Mouse (Mus musculus) T-cell, adult 2 months (primary cell): ENCODE results near the gene Slc16a11.
"Not testable (repeated sequence)": the region's sequence is repeated elsewhere in the genome, so short reads cannot be mapped to it uniquely, and the experiment has no call there.

Experiments used
- DNase-seq: peaks from one replicate; pipeline ENCODE4 v3.0.0; 2022; ENCODE audit warnings: low spot score

Slc16a11 gene

GRCm38 (mm10) chr11:70212423-70212822 lies at the start of gene Slc16a11:
Slc16a11 (plus strand) TSS chr11:70212752.
- no peak for DNase-seq

GRCm38 (mm10) chr11:70165972-70166921 lies 46.3 kb upstream of the Slc16a11 start:
- DNase-seq = no peak

- no peak for DNase-seq
Observed at GRCm38 (mm10) chr11:70168136-70168535, 44.4 kb upstream of the Slc16a11 start.

- DNase-seq = not testable (repeated sequence)
Observed at GRCm38 (mm10) chr11:70169471-70169870, 43.1 kb upstream of the Slc16a11 start.

GRCm38 (mm10) chr11:70170291-70170690 lies 42.3 kb upstream of the Slc16a11 start:
- DNase-seq = no peak

- DNase-seq = no peak
Observed at GRCm38 (mm10) chr11:70171181-70171580, 41.4 kb upstream of the Slc16a11 start.

- DNase-seq = peak; percentile 38
Observed at GRCm38 (mm10) chr11:70171847-70172246, 40.7 kb upstream of the Slc16a11 start.

- DNase-seq = no peak
Observed at GRCm38 (mm10) chr11:70172298-70172697, 40.3 kb upstream of the Slc16a11 start.

GRCm38 (mm10) chr11:70174491-70174890 lies 38.1 kb upstream of the Slc16a11 start:
- no peak for DNase-seq

GRCm38 (mm10) chr11:70177647-70178046 lies 34.9 kb upstream of the Slc16a11 start:
- DNase-seq = no peak

GRCm38 (mm10) chr11:70178311-70178710 lies 34.2 kb upstream of the Slc16a11 start:
- no peak for DNase-seq

GRCm38 (mm10) chr11:70178756-70179155 lies 33.8 kb upstream of the Slc16a11 start:
- DNase-seq = no peak

- no peak for DNase-seq
Observed at GRCm38 (mm10) chr11:70179401-70179800, 33.2 kb upstream of the Slc16a11 start.

GRCm38 (mm10) chr11:70180496-70180895 lies 32.1 kb upstream of the Slc16a11 start:
- no peak for DNase-seq

- no peak for DNase-seq
Observed at GRCm38 (mm10) chr11:70185120-70185519, 27.4 kb upstream of the Slc16a11 start.

- DNase-seq = no peak
Observed at GRCm38 (mm10) chr11:70189319-70190134, 23.0 kb upstream of the Slc16a11 start.

GRCm38 (mm10) chr11:70191188-70191587 lies 21.4 kb upstream of the Slc16a11 start:
- no peak for DNase-seq

GRCm38 (mm10) chr11:70192157-70192556 lies 20.4 kb upstream of the Slc16a11 start:
- no peak for DNase-seq

GRCm38 (mm10) chr11:70193354-70194285 lies 18.9 kb upstream of the Slc16a11 start:
- no peak for DNase-seq

- DNase-seq = no peak
Observed at GRCm38 (mm10) chr11:70198332-70198731, 14.2 kb upstream of the Slc16a11 start.

GRCm38 (mm10) chr11:70199107-70199506 lies 13.4 kb upstream of the Slc16a11 start:
- DNase-seq = no peak
